Mouse (Mus musculus) telencephalon, adult 2 months (tissue): ENCODE results near the gene Sap18.
"Not testable (repeated sequence)": the region's sequence is repeated elsewhere in the genome, so short reads cannot be mapped to it uniquely, and the experiment has no call there.

Experiments used
- DNase-seq: peaks from one replicate; pipeline ENCODE4 v3.0.0-alpha.2; 2011; ENCODE audit warnings: low read depth, low spot score

Gene Sap18

GRCm38 (mm10) chr14:57797991-57798931 lies at the start of gene Sap18:
Gene Sap18, plus strand, starts transcription at chr14:57798180.
- DNase-seq, result peak; percentile 96

GRCm38 (mm10) chr14:57749501-57749900 lies 48.5 kb upstream of the Sap18 start:
- no peak for DNase-seq

- DNase-seq, result not testable (repeated sequence)
Measured at GRCm38 (mm10) chr14:57751006-57751405, 47.0 kb upstream of the Sap18 start.

DNA sequence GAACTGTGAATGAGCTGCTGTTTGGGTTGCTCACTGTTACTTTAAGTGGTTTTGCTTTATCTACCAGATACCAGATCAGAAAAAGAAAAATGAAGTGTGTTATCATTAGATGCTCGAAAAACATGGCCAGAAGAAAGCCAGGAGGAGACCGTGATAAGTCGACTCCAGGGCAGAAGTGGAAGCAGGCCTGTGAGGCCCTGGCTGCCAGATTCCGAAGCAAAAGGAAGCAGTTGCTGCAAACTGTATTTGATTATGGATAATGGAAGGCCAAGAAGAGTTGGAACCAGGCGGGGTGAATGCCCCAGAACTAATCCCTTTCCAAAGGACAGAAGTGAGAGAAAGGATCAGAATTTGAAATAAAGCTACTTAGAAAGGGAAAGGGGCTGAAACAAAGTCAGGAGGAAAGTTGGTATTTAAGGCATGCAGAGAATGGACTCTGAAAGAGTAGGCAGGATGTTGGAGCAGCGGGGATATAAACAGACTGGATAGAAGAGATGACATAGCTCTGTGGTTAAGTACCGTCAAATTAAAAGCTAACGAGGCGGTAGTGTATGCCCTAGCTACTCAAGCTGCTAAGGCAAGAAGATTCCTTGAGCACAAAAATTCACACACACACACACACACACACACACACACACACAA lies 44.5 kb upstream of the Sap18 start:
- no peak for DNase-seq

DNA sequence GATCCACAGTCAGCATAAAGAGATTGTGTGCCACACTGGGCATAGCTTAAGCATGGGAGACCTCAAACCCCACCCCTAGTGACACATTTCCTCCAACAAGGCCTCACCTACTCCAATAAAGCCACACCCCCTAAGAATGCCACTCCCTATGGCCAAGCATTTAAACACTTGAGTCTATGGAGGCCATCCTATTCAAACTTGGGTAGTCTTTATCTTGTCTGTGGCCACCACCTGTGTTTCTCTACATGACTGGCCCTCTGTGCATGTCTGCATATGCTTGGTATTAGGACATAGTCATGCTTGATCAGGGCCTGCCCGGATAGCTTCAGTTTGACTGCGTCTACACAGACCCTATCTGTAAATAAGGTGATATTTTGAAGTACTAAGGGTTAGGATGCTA lies 42.3 kb upstream of the Sap18 start:
- DNase-seq, result no peak

DNA sequence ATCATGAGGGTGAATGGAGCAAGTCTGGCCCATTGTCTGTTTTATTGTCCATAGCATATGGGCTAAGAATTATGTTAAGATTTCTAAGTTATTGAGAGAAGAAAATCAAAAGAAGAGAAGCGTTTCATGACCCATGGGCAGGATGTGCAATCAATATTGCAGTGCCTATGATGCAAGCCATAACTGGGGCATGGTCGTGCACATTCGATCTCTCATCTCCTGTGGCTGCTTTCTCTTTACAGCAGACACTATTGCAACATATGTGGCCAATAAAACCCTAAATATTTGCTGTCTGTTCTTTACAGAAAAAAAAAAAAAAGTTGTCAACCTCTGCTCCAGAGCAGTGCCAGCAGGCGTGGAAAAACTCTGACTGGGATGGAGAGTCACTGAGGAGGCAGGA lies 41.9 kb upstream of the Sap18 start:
- no peak for DNase-seq

DNA sequence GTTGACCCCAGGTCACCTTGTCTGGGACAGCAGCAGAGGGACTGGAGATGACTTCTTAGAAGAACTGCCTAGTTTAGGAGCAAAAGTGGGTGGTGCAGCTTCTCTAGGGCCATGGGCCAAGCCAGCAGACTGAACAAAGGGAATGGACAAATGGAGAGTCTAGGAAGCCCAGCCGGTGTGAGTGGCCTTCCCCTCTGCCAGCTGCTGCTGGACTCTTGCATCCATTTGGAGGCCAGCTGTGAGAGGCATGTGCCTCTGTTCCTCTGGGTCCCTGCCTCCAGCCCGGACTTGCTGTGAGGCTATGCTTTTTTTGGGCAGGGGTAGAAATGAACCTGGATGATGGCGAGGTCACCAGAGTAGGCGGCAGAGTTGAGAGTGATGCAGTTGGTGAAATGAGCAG lies 39.7 kb upstream of the Sap18 start, which contains the start of gene Lats2:
Gene Lats2, minus strand, starts transcription at position 152 of the 400 bp plus-strand sequence.
- DNase-seq, result no peak

- no peak for DNase-seq
Measured at GRCm38 (mm10) chr14:57760447-57761412, 37.2 kb upstream of the Sap18 start.

- DNase-seq, result no peak
Measured at GRCm38 (mm10) chr14:57769102-57769501, 28.9 kb upstream of the Sap18 start.

GRCm38 (mm10) chr14:57772157-57772815 lies 25.7 kb upstream of the Sap18 start:
- DNase-seq, result no peak

DNA sequence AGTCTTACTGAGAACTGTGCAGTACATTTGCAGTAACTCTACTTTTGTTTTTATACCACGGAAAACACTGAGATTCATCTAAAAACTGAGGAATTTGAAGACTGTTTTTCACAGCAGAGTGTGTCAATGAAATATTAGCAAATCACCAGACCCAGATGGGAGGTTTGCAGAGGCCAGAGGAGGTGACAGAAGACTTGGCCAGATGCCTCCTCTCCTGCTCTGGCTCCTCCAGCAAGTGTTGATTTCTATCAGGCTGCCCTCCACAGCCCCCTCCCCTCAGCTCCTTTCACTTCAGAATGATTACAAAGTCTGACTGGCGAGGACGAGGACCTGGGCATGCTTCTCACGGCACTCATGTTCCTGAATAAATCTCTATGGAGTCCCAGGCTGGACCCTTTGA lies 10.6 kb upstream of the Sap18 start:
- DNase-seq, result no peak

DNA sequence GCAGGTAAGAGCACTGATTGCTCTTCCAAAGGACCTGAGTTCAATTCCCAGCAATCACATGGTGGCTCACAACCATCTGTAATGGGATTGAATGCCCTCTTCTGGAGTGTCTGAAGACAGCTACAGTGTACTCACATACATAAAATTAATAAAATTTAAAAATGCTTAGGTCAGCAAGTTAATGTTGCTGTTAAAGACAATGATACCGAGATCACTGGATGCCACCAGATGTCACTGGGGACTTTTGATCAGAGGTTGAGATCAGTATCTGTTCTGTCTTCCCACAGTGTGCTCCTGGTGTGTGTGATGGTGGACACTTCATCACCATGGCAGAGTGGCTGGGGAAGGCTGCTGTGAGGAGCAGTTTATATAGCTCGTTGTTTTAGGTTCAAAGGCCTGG lies 8.7 kb upstream of the Sap18 start:
- no peak for DNase-seq

DNA sequence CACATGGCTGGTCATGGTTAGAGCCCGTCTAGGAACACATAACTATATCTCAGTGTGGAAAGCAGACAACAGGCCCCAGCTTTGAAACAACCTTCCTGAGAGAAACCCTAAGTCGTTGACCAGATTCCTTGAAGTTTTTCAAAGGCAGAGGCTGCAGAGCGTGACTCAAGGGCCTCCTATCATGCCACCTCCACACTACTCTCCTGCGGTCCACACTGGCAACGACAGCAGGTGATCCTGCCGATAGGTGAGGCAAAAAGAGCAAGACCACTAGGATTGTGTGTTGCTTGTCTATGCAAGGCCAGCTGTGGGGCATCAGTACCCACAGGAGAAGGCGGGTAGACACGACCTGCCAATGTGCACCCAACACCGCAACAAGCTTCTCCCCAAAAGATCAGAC lies 8.2 kb upstream of the Sap18 start:
- DNase-seq, result no peak

GRCm38 (mm10) chr14:57791171-57791570 lies 6.8 kb upstream of the Sap18 start:
- no peak for DNase-seq

DNA sequence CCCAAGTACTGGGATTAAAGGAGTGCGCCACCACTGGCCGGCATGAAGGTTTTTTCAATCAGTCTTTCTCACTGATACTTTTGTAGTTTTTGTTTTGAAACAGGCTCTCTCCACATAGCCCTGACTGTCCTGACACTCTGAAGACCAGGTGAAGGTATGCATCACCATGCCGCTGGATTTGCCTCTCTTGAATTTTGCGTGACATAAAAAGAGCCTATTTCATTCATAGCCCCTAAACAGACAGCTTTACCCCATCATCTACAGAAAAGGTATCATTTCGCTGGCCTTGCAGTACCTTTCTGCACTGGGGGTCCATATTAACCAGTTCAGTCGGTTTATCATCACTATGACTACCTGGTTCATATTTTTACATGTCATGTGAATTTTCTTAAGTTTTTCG lies 429 bp upstream of the Sap18 start:
- DNase-seq, result no peak

DNA sequence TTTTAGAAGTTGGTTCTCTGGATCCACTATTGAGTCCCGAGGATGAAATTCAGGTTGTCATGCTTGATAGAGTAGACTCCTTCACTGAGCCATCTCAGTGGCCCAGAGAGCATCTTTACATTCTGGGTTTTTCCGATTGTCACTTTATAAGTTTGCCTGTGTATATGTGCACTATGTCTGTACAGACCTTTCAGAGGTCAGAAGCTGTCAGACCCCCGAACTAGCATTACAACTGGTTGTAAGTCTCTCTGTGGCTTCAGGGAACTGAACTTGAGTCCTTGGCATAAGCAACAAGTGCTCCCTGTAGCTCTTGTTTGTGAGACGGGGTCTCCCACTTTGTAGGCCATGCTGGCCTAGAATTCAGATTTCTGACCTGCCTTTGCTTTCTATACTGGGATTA lies 5.8 kb downstream of the Sap18 start:
- DNase-seq, result no peak

DNA sequence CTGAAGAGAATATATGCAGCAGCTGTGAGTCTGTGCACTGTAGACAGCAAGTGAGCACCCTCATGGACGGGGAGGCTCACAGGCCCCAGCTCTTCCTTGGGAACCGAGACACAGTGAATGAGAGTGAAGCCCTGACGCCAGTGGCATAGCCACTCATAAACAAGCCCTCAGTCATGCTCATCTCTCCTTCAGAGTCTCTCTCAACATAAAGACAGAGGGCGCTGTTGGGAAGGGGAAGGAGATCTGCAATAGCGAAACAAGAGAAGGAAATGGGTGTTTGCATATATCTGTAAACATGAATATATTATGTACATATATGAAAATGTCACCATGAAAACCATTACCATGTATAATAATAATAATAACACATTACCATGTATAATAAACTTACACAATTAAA lies 10.6 kb downstream of the Sap18 start:
- DNase-seq, result no peak

DNA sequence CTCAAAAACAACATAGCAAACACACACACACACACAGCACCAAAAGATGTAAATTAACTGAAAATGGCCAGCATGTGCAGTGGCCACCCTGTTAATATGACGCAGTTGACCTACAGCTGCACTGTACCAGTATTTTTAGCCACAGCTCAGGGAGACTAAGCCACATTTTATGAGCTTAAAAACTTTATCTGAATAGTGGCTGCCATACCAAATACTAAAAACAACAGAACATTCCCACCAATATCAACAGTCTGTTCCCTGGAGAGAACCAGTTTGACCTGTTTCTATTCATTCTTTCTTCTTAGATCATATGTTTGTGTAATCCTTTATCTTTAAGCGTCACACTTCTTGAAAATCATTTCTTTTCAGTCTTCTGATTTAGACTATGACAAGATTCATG lies 12.9 kb downstream of the Sap18 start:
- no peak for DNase-seq

DNA sequence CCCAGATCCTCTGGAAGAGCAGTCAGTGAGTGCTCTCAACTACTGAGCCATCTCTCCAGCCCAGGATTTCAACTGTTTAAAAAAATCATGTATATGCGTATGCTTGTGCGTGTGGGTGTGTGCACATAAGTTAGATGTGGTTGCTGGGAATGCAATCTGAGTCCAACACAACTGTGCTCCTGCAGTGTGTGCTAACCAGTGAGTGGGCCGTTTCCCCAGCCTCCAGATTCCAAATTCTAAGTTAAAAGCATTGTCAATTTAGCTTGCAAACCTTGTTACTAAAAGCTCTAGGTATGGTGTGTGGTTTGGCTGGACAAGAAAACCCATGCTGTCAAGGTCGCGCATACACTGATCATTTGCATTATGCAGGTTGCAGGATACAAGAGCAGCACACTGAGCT lies 13.9 kb downstream of the Sap18 start:
- no peak for DNase-seq

DNA sequence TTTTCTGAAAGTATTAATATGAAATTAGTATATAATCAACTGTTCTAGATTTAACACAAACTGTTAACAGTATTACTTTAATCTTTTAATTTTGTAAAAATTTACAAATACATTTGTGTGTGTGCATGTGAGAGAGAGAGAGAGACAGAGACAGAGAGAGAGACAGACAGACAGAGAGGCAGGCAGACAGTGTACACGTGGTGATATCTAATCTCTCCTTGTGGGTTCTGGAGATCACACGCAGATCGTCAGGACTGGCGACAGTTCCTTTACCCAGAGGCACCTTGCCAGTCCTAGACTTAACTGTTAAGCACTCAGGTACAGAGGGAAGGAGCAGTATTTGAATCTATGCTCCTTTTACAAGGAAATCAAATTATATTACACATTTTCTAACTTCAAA lies 22.9 kb downstream of the Sap18 start:
- no peak for DNase-seq
